Mouse (Mus musculus) small intestine, adult 2 months (tissue): Measurements from ENCODE around the gene Calr4.

Source experiments
- CTCF ChIP-seq: fragments of 200-500 bp; IDR thresholded peaks from 2 replicates; pipeline ENCODE4 v1.5.1; 2012; ENCODE audit warnings: low read depth, mild to moderate bottlenecking, control low read depth, inconsistent platforms, low read length, moderate library complexity, mixed read lengths; ENCODE audit not compliant: insufficient replicate concordance, insufficient read length; ENCODE audit errors: extremely low read depth
- POLR2A ChIP-seq: fragments of 200-500 bp; IDR thresholded peaks from 2 replicates; pipeline ENCODE4 v1.6.1; 2012; ENCODE audit warnings: low read depth, mild to moderate bottlenecking, control low read depth, inconsistent platforms, low read length, moderate library complexity

DNA sequence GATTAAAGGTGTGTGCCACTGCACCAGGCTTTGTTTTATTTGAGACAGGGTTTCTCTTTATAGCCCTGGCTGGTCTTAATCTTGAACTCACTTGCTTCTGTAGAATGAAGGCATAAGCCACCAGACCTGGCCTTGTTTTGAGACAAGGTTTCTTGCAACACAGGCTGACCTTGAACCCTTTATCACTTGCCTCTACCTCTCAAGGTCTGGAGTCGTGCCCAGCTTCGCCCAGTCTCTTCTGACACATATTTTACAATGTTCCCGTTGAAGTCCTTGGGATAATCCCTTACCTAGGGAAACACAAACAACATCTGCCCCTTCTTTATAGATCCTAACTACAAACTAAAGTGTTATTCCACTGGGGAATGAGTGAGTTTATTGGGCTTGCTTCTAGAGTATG lies 12.3 kb upstream of the Calr4 start:
- no peak for TF ChIP-seq CTCF
- no peak for TF ChIP-seq POLR2A
